Mouse (Mus musculus): Measurements from ENCODE around the gene Chpf2.

GRCm38 (mm10) chr5:24611366-24612301 lies 25.1 kb downstream of the Chpf2 start:
- TF ChIP-seq GATA1 (IDR thresholded peaks at IDR 0.05; ENCODE audit: borderline replicate concordance, low read length) (no peak), FLI1 (IDR thresholded peaks at IDR 0.05; ENCODE audit: low read length) (0 out of 2 replicates have a peak, but pooled peaks have one; percentile 6)

All from megakaryocyte, embryonic 14.5 days (primary cell).